Mouse (Mus musculus) spleen, postnatal 4 days (tissue): ENCODE measurements at regions not wholly inside any gene's neighbourhood (a gene's known extent, or its start where the extent isn't known, plus 50 kb on each side); places are given as distances from the start of the nearest gene placed in this dataset.

ENCODE experiments used
- DNase-seq, 2 experiments: peaks; one replicate each; pipeline ENCODE4 v3.0.0; 2022; ENCODE audit warnings: low spot score in 2 of 2

DNA sequence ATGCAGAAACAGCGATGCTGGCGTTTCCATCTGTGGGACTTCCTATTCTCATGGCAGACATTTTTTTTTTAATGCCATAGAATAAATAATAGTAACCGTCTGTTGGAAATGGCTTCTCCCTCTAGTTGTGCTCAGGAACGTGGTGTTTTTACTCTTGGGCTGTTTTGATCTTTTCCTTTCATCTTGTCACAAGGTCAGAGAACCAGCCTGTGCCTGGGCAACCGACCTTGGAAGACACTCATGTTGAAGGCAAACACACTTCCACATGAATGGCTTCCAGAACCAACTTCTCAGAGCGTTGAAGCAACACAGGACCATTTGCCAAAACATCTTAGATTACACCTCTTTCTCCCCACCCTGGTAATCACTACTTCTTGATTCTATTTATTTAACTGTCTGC is 137.9 kb upstream of the Mast4 start:
- DNase-seq = no peak

GRCm38 (mm10) chr13:103470141-103470540 is 135.8 kb upstream of the Mast4 start:
- DNase-seq = no peak

DNA sequence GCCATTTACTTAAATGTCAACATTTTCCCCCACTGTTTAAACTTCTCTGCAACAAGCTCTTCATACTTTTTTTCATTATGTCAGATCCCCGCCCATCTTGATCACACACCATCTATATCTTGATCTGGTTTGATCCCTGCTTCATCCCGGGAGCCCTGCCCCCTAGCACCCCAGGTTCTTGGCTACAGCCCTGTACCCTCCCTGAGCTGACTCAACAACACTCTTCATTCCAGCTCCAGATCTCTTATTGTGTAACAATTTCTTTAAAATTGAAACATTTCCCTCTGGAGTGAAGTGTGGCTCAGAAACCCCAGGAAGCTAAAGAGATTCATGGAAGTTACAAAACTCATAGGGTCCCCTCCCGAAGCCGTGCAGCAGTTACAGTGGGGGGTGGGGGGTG is 126.2 kb upstream of the Mast4 start:
- DNase-seq = no peak

DNA sequence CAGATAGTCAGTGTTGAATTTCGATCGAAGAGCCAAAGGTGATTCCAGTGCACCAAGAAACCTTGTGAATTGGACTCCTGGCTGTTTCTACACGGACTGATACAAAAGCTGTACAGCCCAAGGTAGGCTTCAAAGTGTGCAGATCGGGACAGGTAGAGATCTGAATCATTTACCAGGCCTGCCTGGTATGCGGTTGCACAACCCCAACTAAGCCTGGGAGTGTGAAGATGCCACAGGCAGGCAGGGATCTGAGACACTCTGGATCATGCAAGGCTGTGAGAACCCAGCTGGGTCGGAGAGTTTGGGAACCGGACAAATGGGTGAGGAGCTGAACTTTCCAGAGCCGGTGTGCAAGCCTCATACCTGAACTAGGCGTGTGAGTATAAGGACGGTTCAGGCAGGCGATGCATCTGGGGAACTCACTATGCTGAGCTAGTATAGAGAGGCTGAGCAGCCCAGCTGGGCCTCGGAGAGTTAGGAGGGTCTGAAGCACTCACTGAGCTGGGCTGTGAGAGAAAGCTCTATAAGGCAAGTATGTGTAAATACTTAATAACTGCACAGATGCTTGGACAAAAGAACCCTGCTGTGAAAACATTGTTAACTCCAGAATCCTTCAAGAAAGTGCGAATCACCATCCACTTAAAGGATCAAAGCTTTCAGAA is 125.3 kb upstream of the Mast4 start:
- no peak for DNase-seq

DNA sequence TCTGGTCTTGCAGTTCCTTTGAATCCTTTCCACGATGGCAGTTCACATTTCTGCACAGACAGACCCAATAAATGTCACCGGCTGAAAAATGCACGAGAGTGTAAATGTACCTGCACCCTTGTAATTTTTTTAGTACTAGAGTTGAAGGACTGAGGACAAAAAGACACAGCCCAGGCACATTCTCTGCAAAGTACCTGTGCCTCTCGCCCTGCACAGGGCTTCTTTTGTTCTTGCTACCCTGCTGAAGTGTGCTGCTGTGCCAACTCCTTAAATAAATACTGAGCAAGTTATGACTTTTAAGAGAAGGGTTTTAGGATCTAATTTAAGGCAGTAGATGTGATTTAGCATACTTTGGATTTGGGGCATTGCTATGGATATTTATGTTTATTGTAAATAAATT is 118.5 kb upstream of the Mast4 start:
- DNase-seq = no peak

DNA sequence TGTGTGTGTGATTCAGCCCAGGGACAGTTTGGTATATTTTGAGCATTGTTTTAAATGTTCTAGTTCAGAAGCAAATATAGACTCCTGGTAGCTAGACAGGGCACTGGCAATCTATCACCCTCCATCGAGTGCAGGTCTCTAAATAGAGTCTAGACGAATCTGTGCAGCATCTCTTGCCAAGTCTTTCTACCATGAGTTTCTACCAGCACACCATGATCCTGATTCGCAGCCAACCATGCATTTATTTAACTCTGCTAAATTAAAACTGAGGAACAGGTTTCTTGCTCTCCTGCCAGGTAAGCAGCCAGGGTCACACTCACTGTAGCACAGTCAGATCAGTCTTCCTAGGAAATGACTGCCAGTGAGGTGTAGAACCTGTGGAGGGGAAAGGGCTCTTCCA is 96.3 kb upstream of the Mast4 start:
- no peak for DNase-seq

GRCm38 (mm10) chr13:103424011-103424410 is 89.7 kb upstream of the Mast4 start:
- no peak for DNase-seq

- DNase-seq = no peak
Measured at GRCm38 (mm10) chr13:103423417-103423816, 89.1 kb upstream of the Mast4 start.

- no peak for DNase-seq
Measured at GRCm38 (mm10) chr13:103422997-103423396, 88.7 kb upstream of the Mast4 start.

GRCm38 (mm10) chr13:103419146-103419545 is 84.8 kb upstream of the Mast4 start:
- DNase-seq = no peak

- DNase-seq = no peak
Measured at GRCm38 (mm10) chr13:103417256-103417655, 83.0 kb upstream of the Mast4 start.

GRCm38 (mm10) chr13:103415335-103415734 is 81.0 kb upstream of the Mast4 start:
- DNase-seq = no peak

- DNase-seq = no peak
Measured at GRCm38 (mm10) chr13:103412566-103412965, 78.3 kb upstream of the Mast4 start.

DNA sequence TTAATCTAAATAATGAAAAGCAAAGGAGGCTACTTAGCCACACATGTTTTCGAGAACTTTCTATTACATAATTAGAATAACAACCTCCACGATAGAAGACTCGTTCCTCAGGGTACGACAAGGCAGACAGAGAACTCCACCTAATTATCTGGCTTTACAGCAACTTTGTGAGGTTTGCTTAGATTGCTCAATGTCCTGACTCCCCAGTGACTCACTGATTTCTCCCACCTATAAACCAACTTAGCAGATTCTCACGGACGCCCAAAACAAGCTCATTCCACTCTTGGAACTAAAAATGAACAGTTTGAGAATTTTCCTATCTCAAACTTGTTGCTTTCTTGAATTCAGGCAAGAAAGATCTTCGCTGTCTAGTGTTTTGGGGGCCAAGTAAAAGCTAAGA is 75.0 kb upstream of the Mast4 start:
- no peak for DNase-seq

GRCm38 (mm10) chr13:103396526-103397020 is 62.3 kb upstream of the Mast4 start:
- no peak for DNase-seq

DNA sequence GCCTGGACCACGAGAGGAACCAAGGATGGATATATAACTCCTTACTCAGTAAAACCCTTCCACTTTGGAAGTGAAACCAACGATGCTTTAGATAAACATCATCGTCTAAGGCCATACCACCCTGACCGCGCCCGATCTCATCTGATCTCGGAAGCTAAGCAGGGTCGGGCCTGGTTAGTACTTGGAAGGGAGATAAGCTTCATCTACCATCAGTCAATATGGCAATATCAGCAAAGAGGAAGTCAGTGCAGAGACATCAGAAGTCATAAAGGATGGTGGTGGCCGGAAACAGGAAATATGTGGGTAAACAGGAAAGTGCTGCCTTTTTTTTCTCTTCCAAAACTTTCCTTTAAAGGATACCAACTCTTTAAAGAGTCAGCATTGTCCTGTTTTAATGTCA is 61.8 kb upstream of the Mast4 start:
- DNase-seq = no peak

DNA sequence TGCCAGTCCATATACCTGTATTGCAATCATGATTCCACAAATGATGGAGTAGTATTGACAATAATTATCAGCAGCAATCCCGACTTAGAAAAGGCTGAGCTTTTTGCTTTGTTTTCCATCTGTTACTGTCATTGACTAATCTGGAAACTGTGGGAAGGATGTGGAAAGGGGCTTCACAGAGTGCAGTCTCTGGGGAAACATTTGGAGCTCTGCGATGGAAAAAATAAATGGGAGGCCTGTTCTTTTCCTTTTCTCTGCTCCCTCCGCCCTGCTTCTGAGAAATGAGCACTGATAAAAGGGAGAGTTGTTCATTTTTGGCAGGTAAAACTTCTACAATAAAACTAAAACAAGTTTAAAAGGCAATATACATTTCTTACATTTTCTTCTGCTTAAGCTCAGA is 58.3 kb upstream of the Mast4 start:
- DNase-seq = no peak

DNA sequence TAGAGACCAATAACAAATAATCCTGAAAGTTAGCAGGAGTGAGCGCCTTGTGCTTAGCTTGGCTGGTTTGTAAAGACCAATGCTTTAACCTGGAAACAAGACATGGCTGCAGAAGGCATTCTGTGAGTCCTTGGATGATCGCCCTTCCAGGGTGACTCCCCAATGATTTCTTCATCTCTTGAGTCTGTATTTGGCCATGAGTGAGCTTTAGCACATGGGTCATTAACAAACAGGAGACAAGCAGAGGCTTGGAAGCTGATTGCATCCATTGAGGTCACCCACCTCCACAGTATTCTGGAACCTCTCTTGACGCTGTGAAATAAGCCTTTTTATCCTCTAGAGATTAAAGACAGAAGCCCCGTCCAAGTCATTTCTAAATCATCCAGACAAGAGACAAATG is 57.1 kb upstream of the Mast4 start:
- DNase-seq = no peak

DNA sequence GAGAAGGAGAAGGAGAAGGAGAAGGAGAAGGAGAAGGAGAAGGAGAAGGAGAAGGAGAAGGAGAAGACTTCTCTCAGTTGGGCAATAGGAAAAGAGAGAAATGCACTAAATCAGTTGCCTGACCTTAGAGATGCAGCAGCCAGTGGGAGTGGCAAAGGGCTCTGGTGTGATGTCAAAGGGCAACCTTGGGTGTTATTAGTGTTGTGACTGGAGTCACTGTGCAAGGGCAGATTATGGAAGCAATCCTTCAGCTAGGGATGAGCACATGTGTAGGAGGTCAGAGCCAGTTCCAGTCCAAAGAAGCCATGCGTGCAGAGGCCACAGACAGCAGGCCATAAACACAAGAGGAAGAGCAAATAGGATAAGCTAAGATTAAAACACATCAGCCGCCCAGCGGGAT is 56.7 kb upstream of the Mast4 start:
- no peak for DNase-seq

DNA sequence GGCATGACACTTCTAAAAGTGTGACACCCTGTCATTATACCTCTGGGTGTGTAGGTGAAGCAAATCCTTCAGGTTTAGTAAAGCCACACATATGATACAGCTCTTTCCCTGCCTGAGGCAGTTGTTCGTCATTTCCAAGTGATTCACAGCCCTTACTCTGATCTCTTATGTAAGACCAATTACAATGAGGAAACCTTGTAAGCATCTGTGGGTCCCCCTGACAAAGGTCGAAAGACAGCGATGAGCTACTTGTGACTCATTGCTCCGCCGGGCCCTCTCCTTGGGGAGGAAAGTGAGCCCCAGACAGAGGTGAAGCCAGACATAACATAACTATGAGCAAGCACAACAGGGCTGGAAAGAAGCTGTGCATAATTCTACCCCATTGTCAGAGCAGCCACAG is 52.7 kb upstream of the Mast4 start:
- no peak for DNase-seq
